Mouse (Mus musculus): ENCODE results near the gene Hcn2. TPM values are rescaled to one million over a fixed set of nuclear protein-coding genes. Genes with fewer than 3 reads are reported as not detected.

Gene Hcn2
- polyA plus RNA-seq, 1 experiment = 19.2 TPM

DNA sequence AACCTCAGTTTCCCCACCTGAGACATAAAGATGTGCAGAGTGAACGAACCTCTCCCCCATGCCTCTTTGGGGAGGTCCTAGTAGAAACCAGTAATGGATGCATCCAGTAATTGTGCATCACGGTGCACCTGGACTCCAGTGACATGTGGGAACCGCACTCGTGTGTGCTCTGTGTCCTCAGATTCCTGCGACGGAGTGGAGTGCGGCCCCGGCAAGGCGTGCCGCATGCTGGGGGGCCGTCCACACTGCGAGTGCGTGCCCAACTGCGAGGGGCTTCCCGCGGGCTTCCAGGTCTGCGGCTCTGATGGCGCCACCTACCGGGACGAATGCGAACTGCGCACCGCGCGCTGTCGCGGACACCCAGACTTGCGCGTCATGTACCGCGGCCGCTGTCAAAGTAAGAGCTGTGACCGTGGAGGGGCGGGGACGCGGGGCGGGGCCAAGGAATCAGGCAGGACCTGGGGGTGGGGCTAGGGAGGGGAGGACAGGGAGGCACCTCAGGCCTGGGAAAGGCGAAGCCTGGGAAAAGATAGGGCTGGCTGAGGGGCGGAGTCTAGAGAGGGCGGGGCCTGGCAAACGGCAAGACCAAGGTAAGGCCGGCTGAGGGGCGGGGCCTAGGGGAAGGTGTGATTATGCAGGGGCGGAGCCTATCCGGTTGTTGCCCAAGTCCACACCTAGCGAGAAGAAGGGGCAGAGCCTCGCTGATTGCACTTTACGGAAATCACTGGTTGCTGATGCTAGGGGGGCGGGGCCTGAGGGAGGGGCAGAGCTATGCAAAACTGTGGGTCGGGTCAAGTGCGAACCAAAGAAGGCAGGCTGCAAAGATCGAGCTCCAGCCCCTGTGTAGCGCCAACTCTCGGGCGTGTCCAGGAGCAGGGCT, 63.6 kb downstream of the Hcn2 start:
- Histone ChIP-seq H3K4me1 (ENCODE audit: control insufficient read depth, insufficient read depth, insufficient read length, low read length) (peaks cover 17% of the 10 kb centered on the region), H3K27ac (ENCODE audit: insufficient read depth, low read depth, low read length) (peak overlapping the region; percentile 39), H3K4me3 (ENCODE audit: low read depth, low read length) (peak overlapping the region; percentile 58), H3K36me3 (ENCODE audit: control insufficient read depth, insufficient read depth, low read length) (no peaks in the 10 kb centered on the region), H3K27me3 (ENCODE audit: control insufficient read depth, insufficient read depth, low read length) (no peaks in the 10 kb centered on the region)
- TF ChIP-seq CTCF (IDR thresholded peaks at IDR 0.05; ENCODE audit: extremely low read depth, insufficient read length, insufficient replicate concordance, low read depth, low read length) (peak; percentile 86), POLR2A (IDR thresholded peaks at IDR 0.05; ENCODE audit: low read depth, low read length) (peak; percentile 3; the same call in 1 of the 2 replicates)
- WGBS = 2% methylated on average over 55 of the region's 55 CpGs

DNA sequence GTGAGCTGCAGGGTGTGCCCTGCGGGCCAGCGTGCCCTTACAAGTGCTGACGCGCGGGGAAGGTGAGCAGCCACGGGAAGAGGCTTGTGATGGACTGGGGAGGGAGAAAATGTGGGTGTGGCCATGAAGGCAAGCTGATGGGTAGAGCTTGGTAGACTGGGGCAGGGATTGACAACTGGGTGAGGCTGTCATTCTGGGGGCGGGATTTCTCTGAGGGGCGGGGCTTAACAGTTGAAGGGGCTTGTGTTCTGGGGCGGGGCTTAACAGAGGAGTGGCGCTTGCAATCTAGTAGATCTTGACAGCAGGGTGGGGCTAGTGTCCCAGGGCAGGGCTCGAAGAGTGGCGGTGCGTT, 64.2 kb downstream of the Hcn2 start:
- no peak for TF ChIP-seq POLR2A (IDR thresholded peaks at IDR 0.05; ENCODE audit: low read depth, low read length)
- no peak for TF ChIP-seq CTCF (IDR thresholded peaks at IDR 0.05; ENCODE audit: extremely low read depth, insufficient read length, insufficient replicate concordance, low read depth, low read length)
- WGBS = 1% methylated on average over 13 of the region's 13 CpGs
- Histone ChIP-seq H3K4me1 (ENCODE audit: control insufficient read depth, insufficient read depth, insufficient read length, low read length) (peaks cover 17% of the 10 kb centered on the region), H3K27me3 (ENCODE audit: control insufficient read depth, insufficient read depth, low read length) (no peaks in the 10 kb centered on the region), H3K4me3 (ENCODE audit: low read depth, low read length) (peak overlapping the region; percentile 58), H3K27ac (ENCODE audit: insufficient read depth, low read depth, low read length) (peak overlapping the region; percentile 39), H3K36me3 (ENCODE audit: control insufficient read depth, insufficient read depth, low read length) (no peaks in the 10 kb centered on the region)

DNA sequence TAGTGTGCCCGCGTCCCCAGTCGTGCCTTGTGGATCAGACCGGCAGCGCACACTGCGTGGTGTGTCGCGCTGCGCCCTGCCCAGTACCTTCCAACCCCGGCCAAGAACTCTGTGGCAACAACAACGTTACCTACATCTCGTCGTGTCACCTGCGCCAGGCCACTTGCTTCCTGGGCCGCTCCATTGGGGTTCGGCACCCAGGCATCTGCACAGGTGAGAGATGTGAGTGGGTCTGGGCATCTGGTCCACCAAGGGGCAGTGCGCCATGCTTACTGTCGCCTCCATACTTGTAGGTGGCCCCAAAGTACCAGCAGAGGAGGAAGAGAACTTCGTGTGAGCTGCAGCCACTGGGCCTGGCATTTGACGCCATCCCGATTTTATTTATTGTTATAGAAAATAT, 64.7 kb downstream of the Hcn2 start:
- Histone ChIP-seq H3K4me1 (ENCODE audit: control insufficient read depth, insufficient read depth, insufficient read length, low read length) (peaks cover 17% of the 10 kb centered on the region), H3K4me3 (ENCODE audit: low read depth, low read length) (peak overlapping the region; percentile 58), H3K27me3 (ENCODE audit: control insufficient read depth, insufficient read depth, low read length) (no peaks in the 10 kb centered on the region), H3K36me3 (ENCODE audit: control insufficient read depth, insufficient read depth, low read length) (no peaks in the 10 kb centered on the region), H3K27ac (ENCODE audit: insufficient read depth, low read depth, low read length) (peak overlapping the region; percentile 26; the same call in 1 of the 2 replicates)
- WGBS = 25% methylated on average over 21 of the region's 21 CpGs
- TF ChIP-seq CTCF (IDR thresholded peaks at IDR 0.05; ENCODE audit: extremely low read depth, insufficient read length, insufficient replicate concordance, low read depth, low read length) = no peak
- no peak for TF ChIP-seq POLR2A (IDR thresholded peaks at IDR 0.05; ENCODE audit: low read depth, low read length)

DNA sequence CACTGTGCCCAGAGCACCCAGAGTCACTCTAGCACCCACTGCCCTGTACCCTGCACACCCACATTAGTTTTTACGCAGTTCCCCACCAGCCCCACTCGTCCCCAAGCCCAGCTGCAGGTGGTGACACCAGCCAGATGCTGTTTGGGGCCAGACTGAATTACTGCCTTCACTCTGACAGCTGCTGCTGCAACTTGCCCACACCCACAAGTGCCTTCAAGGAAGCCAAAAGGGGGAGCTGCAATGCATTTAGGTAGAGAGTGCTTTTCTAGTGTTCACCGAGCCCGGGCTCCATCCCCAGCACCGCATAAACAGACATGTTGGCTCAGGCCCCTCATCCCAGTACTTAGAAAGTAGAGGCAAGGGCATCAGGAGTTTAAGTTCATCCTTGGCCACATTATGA, 65.5 kb downstream of the Hcn2 start:
- Histone ChIP-seq H3K4me1 (ENCODE audit: control insufficient read depth, insufficient read depth, insufficient read length, low read length) (peaks cover 17% of the 10 kb centered on the region), H3K4me3 (ENCODE audit: low read depth, low read length) (no peak overlapping the region), H3K36me3 (ENCODE audit: control insufficient read depth, insufficient read depth, low read length) (no peaks in the 10 kb centered on the region), H3K27ac (ENCODE audit: insufficient read depth, low read depth, low read length) (no peak overlapping the region), H3K27me3 (ENCODE audit: control insufficient read depth, insufficient read depth, low read length) (no peaks in the 10 kb centered on the region)
- no peak for TF ChIP-seq CTCF (IDR thresholded peaks at IDR 0.05; ENCODE audit: extremely low read depth, insufficient read length, insufficient replicate concordance, low read depth, low read length)
- no peak for TF ChIP-seq POLR2A (IDR thresholded peaks at IDR 0.05; ENCODE audit: low read depth, low read length)
- WGBS = 69% methylated on average over 5 of the region's 5 CpGs

DNA sequence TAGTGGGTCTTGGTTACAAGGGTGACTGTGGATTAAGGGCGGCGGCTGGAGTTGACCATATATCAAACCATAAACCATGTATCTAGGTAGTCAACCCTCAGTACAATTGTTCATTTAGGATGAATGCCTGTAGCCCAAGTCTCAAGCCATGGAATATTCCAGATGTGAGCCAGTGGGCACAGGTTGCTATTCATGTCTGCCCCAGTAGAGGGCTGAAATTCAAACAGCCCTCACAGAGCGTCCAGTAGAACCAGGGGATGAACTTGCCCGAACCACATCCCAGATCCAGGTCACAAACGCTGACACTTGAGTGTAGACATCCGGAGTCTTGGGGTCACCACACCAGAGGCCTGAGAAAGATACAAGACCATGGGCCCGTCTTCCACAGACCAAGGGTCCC, 66.6 kb downstream of the Hcn2 start:
- H3K36me3 ChIP-seq (ENCODE audit: control insufficient read depth, insufficient read depth, low read length) = no peaks in the 10 kb centered on the region
- 61% methylated on average over 7 of the region's 7 CpGs for WGBS
- TF ChIP-seq CTCF (IDR thresholded peaks at IDR 0.05; ENCODE audit: extremely low read depth, insufficient read length, insufficient replicate concordance, low read depth, low read length) (peak; percentile 23; the same call in 1 of the 2 replicates), POLR2A (IDR thresholded peaks at IDR 0.05; ENCODE audit: low read depth, low read length) (no peak)
- H3K4me1 ChIP-seq (ENCODE audit: control insufficient read depth, insufficient read depth, insufficient read length, low read length) = peaks cover 12% of the 10 kb centered on the region
- H3K4me3 ChIP-seq (ENCODE audit: low read depth, low read length) = no peak overlapping the region
- H3K27ac ChIP-seq (ENCODE audit: insufficient read depth, low read depth, low read length) = no peak overlapping the region
- no peaks in the 10 kb centered on the region for H3K27me3 ChIP-seq (ENCODE audit: control insufficient read depth, insufficient read depth, low read length)

DNA sequence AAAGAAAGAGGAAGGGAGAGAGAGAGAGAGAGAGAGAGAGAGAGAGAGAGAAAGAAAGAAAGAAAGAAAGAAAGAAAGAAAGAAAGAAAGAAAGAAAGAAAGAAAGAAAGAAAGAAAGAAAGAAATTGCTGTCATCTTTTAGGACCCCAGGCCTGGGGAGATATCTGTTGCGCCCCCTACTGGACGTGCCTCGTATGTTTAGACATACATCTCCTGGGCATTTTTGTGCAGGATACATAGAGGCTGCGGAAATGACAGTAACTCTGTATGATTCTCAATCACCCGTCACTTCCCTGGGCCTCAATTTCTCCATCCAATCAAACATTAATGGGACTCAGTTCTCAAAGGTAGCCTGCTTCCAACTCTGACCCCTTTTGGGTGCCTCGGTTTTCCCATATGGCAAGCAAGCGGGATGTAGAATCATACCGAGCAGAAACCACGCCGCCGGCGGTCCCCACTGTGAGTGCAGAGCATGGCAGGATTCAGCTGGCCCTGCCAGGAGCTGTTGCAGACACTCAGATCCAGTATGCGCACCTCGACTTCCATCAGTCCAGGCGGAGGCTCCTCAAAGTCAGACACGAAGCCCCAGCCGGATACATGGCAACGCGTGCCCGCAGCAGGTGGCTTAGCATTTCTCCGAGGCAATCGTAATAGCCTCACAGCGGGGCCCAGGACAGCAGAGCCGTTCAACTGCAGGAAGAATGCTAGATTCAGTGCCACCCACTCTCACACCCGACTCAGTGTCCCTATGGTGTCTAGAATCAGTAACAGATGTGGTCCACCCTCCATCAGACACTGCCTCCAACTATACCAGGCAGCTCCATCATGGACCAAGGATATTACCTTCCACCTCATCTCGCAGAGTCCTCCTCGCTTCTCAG, 67.7 kb downstream of the Hcn2 start:
- peaks cover 10% of the 10 kb centered on the region for H3K4me1 ChIP-seq (ENCODE audit: control insufficient read depth, insufficient read depth, insufficient read length, low read length)
- H3K27me3 ChIP-seq (ENCODE audit: control insufficient read depth, insufficient read depth, low read length) = no peaks in the 10 kb centered on the region
- WGBS = 54% methylated on average over 27 of the region's 27 CpGs
- no peak overlapping the region for H3K4me3 ChIP-seq (ENCODE audit: low read depth, low read length)
- H3K27ac ChIP-seq (ENCODE audit: insufficient read depth, low read depth, low read length) = no peak overlapping the region
- H3K36me3 ChIP-seq (ENCODE audit: control insufficient read depth, insufficient read depth, low read length) = no peaks in the 10 kb centered on the region
- TF ChIP-seq POLR2A (IDR thresholded peaks at IDR 0.05; ENCODE audit: low read depth, low read length) (no peak), CTCF (IDR thresholded peaks at IDR 0.05; ENCODE audit: extremely low read depth, insufficient read length, insufficient replicate concordance, low read depth, low read length) (peak; percentile 47; the same call in 1 of the 2 replicates)

Other genes with a start within 250 kb of the Hcn2 start
- not detected in 2 replicates for gene Vmn2r83, start 247.9 kb upstream of the Hcn2 start, polyA plus RNA-seq (2012; rRNA removed)
- gene Plpp2, start 182.8 kb upstream of the Hcn2 start, polyA plus RNA-seq (2012; rRNA removed) = 216 and 451 TPM in 2 replicates
- 61.5 and 89.9 TPM in 2 replicates for gene Mier2, start 161.4 kb upstream of the Hcn2 start, polyA plus RNA-seq (2012; rRNA removed)
- not detected in 2 replicates for gene Theg, start 129.3 kb upstream of the Hcn2 start, polyA plus RNA-seq (2012; rRNA removed)
- gene C2cd4c, start 102.6 kb upstream of the Hcn2 start, polyA plus RNA-seq (2012; rRNA removed) = 0.89 and 1.0 TPM in 2 replicates
- gene Shc2, start 78.7 kb upstream of the Hcn2 start, polyA plus RNA-seq (2012; rRNA removed) = 1.6 TPM in 2 replicates
- not detected in 2 replicates for gene Odf3l2, start 70.9 kb upstream of the Hcn2 start, polyA plus RNA-seq (2012; rRNA removed)
- gene Madcam1, start 52.1 kb upstream of the Hcn2 start, polyA plus RNA-seq (2012; rRNA removed) = 9.9 and 20.7 TPM in 2 replicates
- gene Tpgs1, start 47.3 kb upstream of the Hcn2 start, polyA plus RNA-seq (2012; rRNA removed) = 76.0 and 138 TPM in 2 replicates
- 101 and 163 TPM in 2 replicates for gene Cdc34, start 34.4 kb upstream of the Hcn2 start, polyA plus RNA-seq (2012; rRNA removed)
- gene Gzmm, start 27.6 kb upstream of the Hcn2 start, polyA plus RNA-seq (2012; rRNA removed) = 0.11 and 0.52 TPM in 2 replicates
- 1,266 and 1,465 TPM in 2 replicates for gene Bsg, start 12.1 kb upstream of the Hcn2 start, polyA plus RNA-seq (2012; rRNA removed)
- gene Polrmt, start 29.9 kb downstream of the Hcn2 start, polyA plus RNA-seq (2012; rRNA removed) = 38.7 and 50.0 TPM in 2 replicates
- not detected in 2 replicates for gene Fgf22, start 38.4 kb downstream of the Hcn2 start, polyA plus RNA-seq (2012; rRNA removed)
- gene Rnf126, start 50.3 kb downstream of the Hcn2 start, polyA plus RNA-seq (2012; rRNA removed) = 130 and 222 TPM in 2 replicates
- gene Fstl3, start 60.6 kb downstream of the Hcn2 start, polyA plus RNA-seq (2012; rRNA removed) = 16.0 and 19.6 TPM in 2 replicates
- 0.24 and 0.67 TPM in 2 replicates for gene Prss57, start 74.3 kb downstream of the Hcn2 start, polyA plus RNA-seq (2012; rRNA removed)
- 13.0 and 24.0 TPM in 2 replicates for gene Palm, start 76.9 kb downstream of the Hcn2 start, polyA plus RNA-seq (2012; rRNA removed)
- 141 and 347 TPM in 2 replicates for gene Misp, start 104.4 kb downstream of the Hcn2 start, polyA plus RNA-seq (2012; rRNA removed)
- 150 and 285 TPM in 2 replicates for gene Ptbp1, start 137.8 kb downstream of the Hcn2 start, polyA plus RNA-seq (2012; rRNA removed)
- gene Prtn3, start 157.8 kb downstream of the Hcn2 start, polyA plus RNA-seq (2012; rRNA removed) = 1.6 and 2.1 TPM in 2 replicates
- 2.8 and 5.3 TPM in 2 replicates for gene Plppr3, start 158.0 kb downstream of the Hcn2 start, polyA plus RNA-seq (2012; rRNA removed)
- gene Elane, start 169.6 kb downstream of the Hcn2 start, polyA plus RNA-seq (2012; rRNA removed) = 0.72 TPM in 1 of 2 replicates, not detected in the other
- gene Cfd, start 174.2 kb downstream of the Hcn2 start, polyA plus RNA-seq (2012; rRNA removed) = 48.6 and 122 TPM in 2 replicates
- 34.8 and 58.1 TPM in 2 replicates for gene Med16, start 192.3 kb downstream of the Hcn2 start, polyA plus RNA-seq (2012; rRNA removed)
- gene Gm26602, start 194.2 kb downstream of the Hcn2 start, polyA plus RNA-seq (2012; rRNA removed) = not detected in 2 replicates
- 3.0 and 5.9 TPM in 2 replicates for gene Kiss1r, start 200.3 kb downstream of the Hcn2 start, polyA plus RNA-seq (2012; rRNA removed)
- 86.4 and 104 TPM in 2 replicates for gene R3hdm4, start 204.6 kb downstream of the Hcn2 start, polyA plus RNA-seq (2012; rRNA removed)
- 10.7 and 23.9 TPM in 2 replicates for gene Arid3a, start 210.4 kb downstream of the Hcn2 start, polyA plus RNA-seq (2012; rRNA removed)
- 34.8 and 44.6 TPM in 2 replicates for gene Wdr18, start 243.5 kb downstream of the Hcn2 start, polyA plus RNA-seq (2012; rRNA removed)